In the genomic region with DNA sequence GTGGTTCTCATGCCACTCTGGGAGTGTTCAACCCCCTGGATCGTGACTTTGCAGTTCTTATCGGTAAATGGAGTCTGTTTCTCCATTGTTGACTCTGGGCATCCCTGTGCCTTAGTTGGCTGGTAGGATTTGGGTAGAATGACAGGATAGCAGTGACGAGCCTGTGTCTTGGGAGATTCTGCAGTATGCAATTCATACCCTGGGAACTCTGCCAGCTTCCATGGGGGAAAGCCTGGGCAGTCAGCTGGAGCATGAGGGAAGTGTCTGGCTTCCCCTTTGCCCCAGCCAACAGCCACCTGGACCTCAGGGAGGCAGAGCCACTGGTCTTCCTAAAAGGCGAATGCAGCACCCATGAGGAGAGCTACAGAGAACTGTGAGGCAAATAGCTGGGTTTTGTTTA, we compare ENCODE assay signal across 15 mouse cellular contexts.
DNase-seq lines count a peak whose midpoint lies in the region; ATAC-seq and TF ChIP-seq lines count a peak whose summit lies in the region.
"Had no signal": no experiment of that assay in that cellular context is flagged by ENCODE, and none has a peak within 500 bp of the region (broad histone marks: within the 10 kb centered on the region; RNA-seq: fewer than 3 reads in every experiment).

No protein-coding gene starts in this region.

- no peak overlapping the region for H3K9ac ChIP-seq in heart, embryonic 15.5 days
- no peak overlapping the region for H3K9ac ChIP-seq in heart, embryonic 12.5 days
- H3K9ac ChIP-seq: heart, embryonic 13.5 days; liver, postnatal 0 days had no signal

- no peak for TF ChIP-seq CTCF in left cerebral cortex, adult 2 months (IDR thresholded peaks at IDR 0.05)

- no peak overlapping the region for H3K4me3 ChIP-seq in heart, embryonic 15.5 days
- H3K4me3 ChIP-seq in heart, embryonic 12.5 days = no peak overlapping the region
- H3K4me3 ChIP-seq in left cerebral cortex, adult 2 months = no peak overlapping the region
- H3K4me3 ChIP-seq: heart, embryonic 13.5 days had no signal

- no peak overlapping the region for H3K27ac ChIP-seq in heart, embryonic 15.5 days
- no peak overlapping the region for H3K27ac ChIP-seq in heart, embryonic 12.5 days (ENCODE audit: poor library complexity, severe bottlenecking)
- H3K27ac ChIP-seq in left cerebral cortex, adult 2 months = no peak overlapping the region
- H3K27ac ChIP-seq: heart, embryonic 13.5 days; macrophage had no signal

- peak; percentile 87 to 92 for DNase-seq in cerebellum, postnatal 10 days
- DNase-seq in cerebellum, adult 11-12 months = no peak
- DNase-seq in left cerebral cortex, postnatal 4 days = peak; percentile 87
- DNase-seq in left cerebral cortex, adult 2 months (ENCODE audit: extremely low spot score in 1 of 2, low spot score in 2 of 2) = no peak
- peak; percentile 23 for DNase-seq in 3T3-L1 (ENCODE audit: low read depth, low spot score)
- DNase-seq in layer of hippocampus, postnatal 36 days = no peak
- DNase-seq: B cell, adult 2 months; liver; liver, postnatal 0 days; right cerebral cortex, postnatal 25 days had no signal

- ATAC-seq in heart, embryonic 15.5 days (replicated peaks; ENCODE audit: insufficient number of reproducible peaks, insufficient read depth, low FRiP score, low read depth) = 0 out of 2 replicates have a peak, but pooled peaks have one; percentile 31
- no peak for ATAC-seq in heart, embryonic 12.5 days (ENCODE audit: insufficient number of reproducible peaks, low FRiP score)
- ATAC-seq: activated CD4-positive, CD25-positive, alpha-beta regulatory T cell, adult 4 months; liver, postnatal 0 days had no signal

- intact Hi-C loops in left cerebral cortex, postnatal 4 days (cut with DNase I) = no loop called here
- intact Hi-C loops in left cerebral cortex, adult 2 months (cut with DNase I) = no loop called here

- H3K4me1 ChIP-seq in heart, embryonic 15.5 days (replicated peaks) = peaks cover 15% of the 10 kb centered on the region
- H3K4me1 ChIP-seq in heart, embryonic 12.5 days (replicated peaks) = peaks cover 16% of the 10 kb centered on the region

- WGBS in heart, embryonic 15.5 days = 55% methylated on average over 4 of the region's 4 CpGs
- 66% methylated on average over 4 of the region's 4 CpGs for WGBS in heart, embryonic 12.5 days

- no peaks in the 10 kb centered on the region for H3K27me3 ChIP-seq in heart, embryonic 15.5 days
- no peaks in the 10 kb centered on the region for H3K27me3 ChIP-seq in heart, embryonic 12.5 days (replicated peaks)
- H3K27me3 ChIP-seq: heart, embryonic 13.5 days had no signal

- H3K9me3 ChIP-seq in heart, embryonic 15.5 days (replicated peaks) = no peaks in the 10 kb centered on the region
- no peaks in the 10 kb centered on the region for H3K9me3 ChIP-seq in heart, embryonic 12.5 days (replicated peaks)
- H3K9me3 ChIP-seq: heart, embryonic 13.5 days had no signal

- no peaks in the 10 kb centered on the region for H3K36me3 ChIP-seq in heart, embryonic 15.5 days
- no peaks in the 10 kb centered on the region for H3K36me3 ChIP-seq in heart, embryonic 12.5 days
- H3K36me3 ChIP-seq: heart, embryonic 13.5 days had no signal

- no peak overlapping the region for H3K4me2 ChIP-seq in heart, embryonic 15.5 days
- no peak overlapping the region for H3K4me2 ChIP-seq in heart, embryonic 12.5 days
- H3K4me2 ChIP-seq: heart, embryonic 13.5 days had no signal

Comparison
In these comparisons a context has a peak if more than half of its experiments do, and no peak if none do; other contexts are left out.
1. DNase-seq: peak in cerebellum, postnatal 10 days (2 of 2), left cerebral cortex, postnatal 4 days (single experiment) and 3T3-L1 (single experiment); none in cerebellum, adult 11-12 months (single experiment), left cerebral cortex, adult 2 months (0 of 2) and layer of hippocampus, postnatal 36 days (0 of 2).